Mouse (Mus musculus) R1 (cell line): ENCODE measurements around the gene Dock4.

Experiments
- DNase-seq: peaks from one replicate; pipeline ENCODE4 v3.0.0-alpha.2; 2018; ENCODE audit warnings: low read depth, low spot score

Gene Dock4

DNA sequence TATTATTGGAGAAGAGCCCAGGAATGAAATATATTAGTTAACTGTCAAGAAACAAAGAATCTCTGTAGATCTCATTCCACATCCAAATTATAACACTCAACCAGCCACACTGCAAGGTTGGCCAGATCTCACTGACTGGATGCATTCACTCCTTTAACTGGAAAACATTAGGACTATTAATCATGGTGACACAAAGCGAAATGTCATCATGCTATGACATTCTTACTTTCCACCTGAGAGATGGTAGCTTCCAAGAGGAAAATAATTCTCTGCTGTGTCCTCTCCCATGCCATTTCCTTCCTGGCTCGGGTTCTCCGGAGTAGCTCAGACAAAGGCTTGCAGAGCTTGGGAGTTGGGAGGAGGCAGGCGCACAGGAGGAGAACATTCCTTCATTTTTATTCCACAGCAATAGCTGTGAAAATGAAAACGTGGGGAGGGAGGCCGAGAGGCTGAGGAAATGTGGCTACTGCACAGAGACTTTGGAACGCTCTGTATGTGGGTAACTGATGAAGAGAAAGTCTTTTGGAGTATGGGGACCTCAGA, 17.0 kb downstream of the Dock4 start:
- peak; percentile 17 for DNase-seq

DNA sequence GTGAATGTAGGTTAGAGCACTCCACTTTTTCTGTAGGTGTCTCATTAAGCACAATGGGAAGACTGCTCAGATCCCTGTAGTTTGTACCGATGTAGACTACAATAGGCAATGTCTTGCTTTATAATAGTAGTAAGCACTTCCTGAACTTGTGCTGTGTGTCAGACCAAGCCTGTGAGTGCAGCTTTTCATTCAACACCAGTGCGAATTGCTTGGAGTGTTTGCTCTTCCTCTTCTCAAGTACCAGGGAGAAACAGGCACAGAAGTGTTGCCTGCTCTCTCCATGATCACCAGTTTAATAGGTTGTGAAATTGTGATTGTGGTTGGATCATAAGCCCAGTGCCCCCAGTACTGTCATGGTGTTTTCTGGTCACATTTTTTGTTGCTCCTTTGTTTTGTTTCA, 18.1 kb downstream of the Dock4 start:
- no peak for DNase-seq

DNA sequence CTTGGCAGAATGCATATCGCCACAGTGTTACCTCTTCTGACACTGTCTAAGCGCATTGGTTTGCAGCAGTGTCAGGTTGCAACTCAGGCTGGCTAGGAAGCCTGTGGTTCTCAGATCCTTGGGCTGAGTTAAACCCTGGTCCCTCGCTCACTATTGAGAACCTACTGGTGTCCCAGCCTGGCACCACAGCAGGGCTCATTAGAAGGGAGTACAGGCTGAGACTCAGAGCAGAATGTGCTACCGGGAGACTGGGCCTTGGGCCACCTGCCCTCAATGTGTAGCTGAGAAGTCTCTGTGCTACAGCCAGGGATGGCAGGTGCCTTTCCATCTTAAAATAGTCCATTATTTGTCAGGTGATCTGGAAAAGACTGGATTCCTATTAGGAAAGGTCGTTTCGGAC, 18.5 kb downstream of the Dock4 start:
- DNase-seq = no peak

DNA sequence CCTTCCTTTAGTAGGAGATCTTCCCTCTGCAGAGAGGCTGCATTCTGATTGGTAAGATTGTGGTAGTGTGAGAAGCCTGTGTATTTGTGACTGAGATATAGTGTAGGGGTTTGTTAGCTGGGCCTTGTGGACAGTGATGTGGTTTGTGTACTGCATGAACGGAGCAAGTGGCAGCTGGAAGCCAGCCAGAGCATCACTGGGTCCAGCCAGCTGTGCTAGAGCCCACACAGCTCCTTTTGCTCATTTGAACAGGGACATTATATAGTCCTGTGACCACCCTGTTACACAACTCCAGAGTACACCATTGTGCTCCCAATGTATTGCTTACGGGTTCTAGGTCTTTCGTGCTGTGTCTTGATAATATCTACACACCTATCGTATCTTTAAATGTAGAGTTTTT, 22.5 kb downstream of the Dock4 start:
- no peak for DNase-seq

DNA sequence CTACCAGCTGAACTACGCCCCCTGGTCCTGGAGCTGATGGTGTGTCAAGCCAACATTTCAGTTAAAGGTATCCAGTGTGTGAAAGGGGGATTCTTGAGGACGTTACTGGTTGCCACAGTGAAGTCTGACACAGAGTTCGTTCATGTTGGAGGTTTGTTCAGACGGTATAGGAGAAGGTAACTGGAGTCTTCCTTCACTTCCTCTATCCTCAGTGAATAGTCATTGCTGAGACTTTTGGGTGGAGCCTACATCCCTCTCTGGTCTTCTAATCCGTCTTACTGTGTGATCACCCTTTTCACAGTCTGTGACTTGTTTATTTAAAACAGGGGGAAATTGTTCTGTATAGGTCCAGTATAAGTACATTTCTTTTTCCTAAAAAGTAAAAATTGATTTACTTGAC, 23.3 kb downstream of the Dock4 start:
- no peak for DNase-seq

DNA sequence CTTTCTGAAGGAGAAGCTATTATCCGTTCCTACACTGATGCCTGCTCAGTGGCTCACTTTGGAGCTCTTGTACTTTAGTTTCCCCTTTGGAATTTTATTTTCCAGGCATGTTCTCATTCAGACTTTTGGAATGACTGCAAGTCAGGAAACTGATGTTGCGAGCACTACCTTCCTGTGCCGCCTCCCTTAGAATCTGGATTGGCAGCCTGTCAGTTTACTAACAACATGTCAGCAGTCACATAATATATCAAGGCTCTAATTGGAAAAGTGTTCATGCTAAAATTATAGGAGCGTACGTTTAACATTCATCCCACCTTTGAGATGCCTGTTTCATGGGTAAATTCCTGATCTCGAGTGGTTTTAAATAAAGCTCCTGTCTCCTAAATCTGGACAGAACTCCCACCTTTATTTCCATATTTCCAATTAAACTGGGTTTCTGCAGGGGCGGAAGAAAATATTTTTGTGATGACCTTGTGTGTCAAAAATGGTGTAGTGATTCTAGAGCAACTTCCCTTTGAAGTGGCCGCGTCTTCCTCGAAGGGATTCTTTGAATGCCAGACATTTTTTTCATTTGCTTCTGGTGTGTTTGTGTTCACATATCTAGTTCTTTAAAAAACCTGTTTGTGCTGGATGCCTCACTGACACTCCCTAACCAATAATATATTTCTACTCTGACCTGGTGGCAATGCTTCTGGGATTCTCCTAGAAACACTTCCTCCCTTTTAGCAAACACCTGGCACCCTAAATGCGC, 26.1 kb downstream of the Dock4 start:
- DNase-seq = peak; percentile 62

DNA sequence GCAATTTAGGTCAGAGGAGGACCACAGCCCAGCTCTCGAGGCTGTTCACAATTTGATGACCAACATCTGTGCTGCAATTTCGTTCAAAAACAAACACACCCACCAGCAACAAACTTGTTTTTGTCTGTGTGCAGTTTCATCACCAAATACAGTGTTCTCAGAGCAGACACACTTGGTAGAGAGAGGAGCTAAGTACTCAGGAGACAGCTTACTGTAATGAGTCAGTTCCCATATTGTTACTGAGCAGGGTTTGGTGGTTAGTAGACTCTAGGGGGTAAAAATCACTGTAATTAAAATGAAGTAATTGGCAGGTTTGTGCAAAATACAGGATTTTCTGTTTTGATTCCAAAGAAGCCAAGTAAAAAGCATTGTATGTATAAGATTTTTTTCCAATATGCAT, 28.0 kb downstream of the Dock4 start:
- no peak for DNase-seq

DNA sequence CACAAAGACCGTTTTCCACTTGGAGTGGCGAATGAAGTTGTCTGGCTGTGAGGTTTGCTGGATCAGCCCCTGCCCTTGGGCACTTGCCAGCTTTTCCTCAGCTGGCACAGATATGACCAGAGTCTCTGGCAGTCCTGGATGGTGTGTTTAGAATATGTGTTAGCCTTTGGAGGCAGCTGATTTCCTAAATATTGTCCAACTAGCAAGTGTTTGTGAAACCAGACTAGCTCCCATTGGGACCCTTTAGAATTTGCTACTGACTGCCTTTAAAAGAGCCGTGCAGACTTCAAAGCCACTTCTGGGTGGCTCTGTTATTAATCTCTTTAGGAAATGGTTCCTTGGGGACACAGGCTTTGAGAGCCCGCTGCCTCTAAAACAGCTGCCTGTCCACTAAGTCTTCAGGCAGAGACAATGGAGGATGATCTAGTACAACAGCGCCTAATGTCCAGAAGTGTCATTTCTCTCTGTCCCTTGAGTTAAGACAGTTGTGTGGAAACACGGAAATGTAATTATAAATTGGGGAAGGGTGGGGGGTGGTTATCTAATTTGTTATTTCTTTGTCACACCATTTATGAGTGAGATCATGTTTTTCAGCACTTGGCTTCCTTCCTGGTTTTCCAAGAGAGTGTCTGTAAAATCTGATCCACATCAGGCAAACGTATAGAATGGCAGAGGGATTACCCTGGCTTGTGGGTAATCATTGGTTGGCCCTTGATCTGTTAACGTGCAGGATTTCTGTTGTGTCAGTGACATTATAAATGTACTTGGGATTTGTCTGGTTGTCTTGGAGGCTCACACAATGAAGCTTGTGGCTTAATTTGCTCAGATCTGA, 32.1 kb downstream of the Dock4 start:
- DNase-seq = no peak

DNA sequence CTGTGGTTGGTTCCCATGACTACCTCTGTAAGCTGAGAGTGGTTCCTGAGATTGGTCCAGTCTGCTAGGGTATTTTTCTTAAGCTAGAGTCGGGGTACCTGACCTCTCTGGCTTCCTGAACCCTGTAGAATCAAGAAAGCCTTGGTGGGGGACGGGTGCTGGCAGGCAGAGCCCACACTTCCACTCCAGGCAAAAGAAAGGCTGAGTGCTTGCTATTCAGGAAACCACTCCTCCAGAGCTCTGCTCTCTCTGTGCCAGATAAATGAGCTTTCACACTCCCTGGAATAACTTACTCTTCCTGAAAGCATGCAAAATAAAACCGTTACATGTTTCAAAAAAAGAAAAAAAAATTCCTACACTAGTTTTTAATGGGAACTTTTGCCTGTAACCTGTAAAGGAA, 38.5 kb downstream of the Dock4 start:
- no peak for DNase-seq

DNA sequence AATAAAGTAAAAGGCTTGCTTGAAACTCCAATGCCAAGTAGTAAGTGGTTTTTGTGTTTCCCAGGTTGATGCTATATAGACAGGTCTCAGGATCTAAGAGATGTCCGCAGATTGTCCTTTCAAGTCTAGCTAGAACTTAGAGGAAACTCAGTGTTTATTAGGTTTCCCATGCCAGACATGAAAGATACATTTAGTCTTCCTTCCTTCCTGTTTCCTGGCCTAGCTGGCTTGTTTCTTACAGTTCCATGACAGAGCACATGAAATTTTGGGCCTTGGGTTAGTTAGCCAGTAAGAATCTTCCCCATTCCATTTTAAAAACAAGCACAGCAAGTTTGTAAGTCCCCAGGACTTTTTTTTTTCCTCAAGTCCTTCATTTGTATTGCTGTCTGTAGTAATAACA, 39.5 kb downstream of the Dock4 start:
- DNase-seq = no peak

DNA sequence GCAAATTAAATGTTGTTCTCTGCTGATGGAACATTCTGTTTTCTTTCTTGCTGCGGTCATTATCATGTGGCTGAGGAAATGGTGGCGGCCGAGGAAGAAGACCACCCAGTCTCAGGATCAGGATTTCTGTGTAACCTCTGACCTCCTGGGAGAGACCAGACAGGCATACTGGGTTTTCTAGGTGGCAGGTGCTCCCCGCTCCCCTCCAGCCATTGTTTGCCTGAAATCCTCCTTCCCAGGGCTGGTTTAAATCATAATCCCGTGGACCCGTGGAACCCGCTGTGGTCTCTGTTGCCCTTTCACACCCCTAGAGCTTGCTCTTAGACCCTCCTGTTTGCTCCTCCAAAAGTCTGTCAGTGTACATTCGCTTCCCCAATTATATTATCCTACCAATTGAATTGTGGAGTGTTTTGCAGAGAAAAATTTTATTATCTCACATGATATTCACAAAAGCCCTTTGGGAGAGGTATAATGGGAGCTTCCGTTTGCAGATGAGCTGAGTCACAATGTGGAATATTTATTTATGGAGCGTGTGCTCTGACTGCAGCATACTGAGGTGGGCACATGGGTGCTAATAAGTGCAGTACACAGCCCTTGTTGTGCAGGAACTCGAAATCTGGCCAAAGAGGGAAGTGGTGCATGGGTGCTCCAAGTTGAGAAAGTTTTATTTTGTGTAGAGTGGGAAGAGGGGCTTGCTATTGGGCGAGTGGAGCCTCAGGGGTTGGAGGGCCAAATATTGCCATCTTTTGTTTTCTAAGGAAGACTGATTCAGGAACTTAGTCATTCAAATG, 40.5 kb downstream of the Dock4 start:
- no peak for DNase-seq

DNA sequence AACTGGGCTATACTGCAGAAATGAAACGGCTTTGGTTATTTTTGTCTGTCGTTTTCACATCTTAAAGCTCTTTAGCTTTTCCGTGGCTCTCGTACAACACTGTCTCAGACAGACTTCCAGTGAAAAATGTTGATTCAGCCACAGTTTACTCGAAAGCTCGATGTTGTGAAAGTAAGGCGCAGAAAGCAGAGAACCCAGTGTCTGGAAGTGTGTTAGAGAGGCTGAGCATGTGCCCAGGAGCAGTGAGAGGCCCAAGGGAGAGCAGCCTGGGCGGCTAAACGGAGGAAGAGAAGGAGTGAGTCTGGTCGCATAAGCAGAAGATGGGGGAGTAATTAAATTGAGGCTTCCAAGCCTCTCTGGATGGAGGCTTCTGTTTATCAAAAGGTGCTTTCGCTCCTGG, 50.6 kb downstream of the Dock4 start:
- DNase-seq = no peak

DNA sequence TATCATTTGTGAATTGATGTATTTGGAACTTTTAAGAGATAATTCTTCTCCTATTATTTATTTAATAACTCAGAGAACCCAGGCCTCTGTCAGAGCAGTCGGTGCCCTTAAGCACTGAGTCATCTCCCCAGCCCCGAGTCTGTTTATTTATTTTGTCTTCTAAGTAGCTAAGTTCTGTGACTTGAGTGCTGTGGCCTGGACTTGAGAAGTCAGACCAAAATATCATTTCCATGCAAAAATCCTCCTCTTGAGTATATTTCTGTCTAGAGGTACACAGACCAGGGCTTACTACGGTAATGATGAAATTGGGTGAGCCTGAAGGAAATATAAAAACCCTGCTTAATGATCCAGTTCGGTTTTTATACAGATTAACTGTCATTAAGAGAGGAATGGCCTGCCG, 52.1 kb downstream of the Dock4 start:
- DNase-seq = no peak

DNA sequence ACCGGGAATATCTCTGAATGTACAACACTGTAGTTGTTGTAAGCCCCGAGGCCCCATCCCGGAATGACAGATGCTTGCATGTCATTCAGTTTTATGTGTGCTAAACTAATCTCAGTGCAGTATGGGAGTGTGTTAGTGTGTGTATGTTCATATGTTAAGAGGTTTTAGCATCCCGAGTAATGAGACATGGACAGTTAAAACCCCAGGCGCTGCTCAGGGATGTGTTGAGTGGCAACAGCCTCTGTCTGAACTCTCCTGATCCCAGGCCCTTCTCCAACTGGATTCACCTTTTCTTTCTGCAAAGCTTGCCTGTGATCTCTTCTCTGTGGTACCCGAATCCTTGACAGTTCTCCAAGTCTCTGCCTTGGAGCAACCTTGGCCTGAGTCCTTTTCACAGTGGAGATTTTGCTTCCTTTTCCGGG, 52.5 kb downstream of the Dock4 start:
- no peak for DNase-seq

DNA sequence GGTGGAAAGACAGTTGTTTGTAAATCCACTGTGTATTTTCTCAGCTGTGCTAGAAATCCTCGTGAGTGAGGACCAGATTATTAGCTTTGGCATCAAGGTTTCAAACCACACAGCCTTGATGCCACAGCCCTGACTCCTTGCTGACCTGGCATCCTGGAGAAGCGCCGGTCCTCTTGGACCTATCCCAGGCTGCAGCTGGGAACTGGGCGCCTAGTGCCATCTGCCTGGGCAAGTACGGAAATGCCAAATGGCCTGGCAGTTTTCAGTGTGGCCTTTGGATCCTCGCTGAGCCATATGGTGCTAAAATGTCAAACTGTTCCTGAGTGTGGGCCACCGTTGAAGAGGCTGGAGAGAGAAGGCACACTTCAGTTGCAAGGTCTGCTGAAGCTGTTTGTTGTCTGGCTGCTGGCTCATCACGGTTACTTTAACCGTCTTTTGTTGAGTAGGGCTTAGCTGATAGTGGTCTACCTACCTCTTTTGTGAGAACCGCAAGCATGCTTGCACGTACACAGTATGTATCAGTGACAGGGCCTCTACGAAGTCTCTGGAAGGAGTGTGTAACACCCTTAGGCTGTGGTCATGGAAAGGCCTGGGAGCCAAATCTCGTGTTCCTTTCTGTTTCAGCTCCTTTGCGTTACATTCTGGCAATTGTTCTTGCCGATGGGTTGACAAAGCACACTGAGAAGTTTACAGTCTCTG, 53.3 kb downstream of the Dock4 start:
- no peak for DNase-seq

DNA sequence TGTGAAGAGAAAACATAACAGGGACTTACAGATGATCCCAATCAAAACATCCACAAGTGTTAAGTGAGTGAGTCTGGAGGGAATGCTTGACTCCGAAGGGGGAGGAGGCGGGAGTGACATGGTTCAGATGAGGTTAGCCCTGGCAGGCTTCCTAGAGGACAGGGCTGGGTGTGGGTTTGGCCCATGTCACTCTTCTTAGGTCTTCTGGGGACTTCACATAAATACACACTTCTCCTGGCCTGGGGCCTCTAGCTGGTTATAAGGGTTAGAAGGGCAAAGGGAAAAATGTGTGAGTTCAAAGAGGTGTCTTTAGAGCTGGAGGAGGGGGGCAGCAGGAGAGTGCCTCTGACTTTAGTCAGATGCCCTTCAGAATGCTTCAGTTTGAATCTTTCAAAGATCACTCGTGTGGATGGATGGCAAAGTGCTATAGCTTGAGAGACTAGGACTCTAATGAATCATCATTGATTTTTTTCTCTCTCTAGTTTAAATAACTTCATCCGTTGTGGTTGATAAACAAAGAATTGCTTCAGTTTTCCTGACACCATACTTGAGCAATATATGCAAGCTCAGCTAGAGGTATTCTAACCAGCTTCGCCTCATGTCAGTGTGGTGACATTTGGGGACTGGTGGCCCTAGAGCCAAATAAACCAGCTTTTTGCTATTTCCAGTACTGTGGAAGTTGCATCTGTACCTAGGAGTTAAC, 54.0 kb downstream of the Dock4 start:
- no peak for DNase-seq

DNA sequence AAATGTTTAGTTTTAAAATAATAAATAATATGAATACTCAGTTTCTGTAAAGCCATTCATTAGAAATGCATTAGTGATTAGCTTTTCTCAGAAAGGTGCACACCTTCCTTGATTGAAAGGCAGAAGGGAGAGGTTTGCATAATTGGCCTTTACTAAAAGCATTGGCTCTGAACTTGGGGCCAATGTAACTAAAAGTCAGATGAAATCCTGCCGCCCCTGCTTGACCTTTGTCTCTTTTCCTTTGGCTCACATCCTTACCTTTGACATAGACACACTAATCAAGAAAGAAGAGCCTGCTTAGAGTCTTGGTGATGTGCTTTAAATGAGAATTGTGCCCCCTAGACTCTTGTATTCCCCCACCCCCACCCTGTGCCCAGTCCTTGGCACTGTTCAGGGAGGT, 55.4 kb downstream of the Dock4 start:
- DNase-seq = no peak

DNA sequence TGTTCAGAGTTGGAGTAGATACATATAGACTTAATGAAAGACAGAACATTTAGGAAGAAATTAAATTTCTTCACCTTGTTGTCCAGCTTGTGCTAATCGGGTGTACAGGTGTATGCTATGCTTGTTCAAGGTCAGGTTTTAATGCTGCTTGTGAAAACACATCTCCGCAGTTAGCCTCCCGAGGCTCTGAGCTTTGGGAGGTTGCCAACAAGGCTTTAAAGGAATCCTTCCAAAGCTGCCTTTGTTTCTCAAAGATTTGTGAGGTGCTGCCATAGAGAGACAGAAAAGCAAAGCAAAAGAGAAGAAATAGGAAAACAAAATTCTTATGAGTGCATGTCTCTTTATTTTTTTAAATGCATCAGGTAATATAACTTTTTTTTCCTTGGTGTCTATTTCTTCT, 57.8 kb downstream of the Dock4 start:
- DNase-seq = no peak

DNA sequence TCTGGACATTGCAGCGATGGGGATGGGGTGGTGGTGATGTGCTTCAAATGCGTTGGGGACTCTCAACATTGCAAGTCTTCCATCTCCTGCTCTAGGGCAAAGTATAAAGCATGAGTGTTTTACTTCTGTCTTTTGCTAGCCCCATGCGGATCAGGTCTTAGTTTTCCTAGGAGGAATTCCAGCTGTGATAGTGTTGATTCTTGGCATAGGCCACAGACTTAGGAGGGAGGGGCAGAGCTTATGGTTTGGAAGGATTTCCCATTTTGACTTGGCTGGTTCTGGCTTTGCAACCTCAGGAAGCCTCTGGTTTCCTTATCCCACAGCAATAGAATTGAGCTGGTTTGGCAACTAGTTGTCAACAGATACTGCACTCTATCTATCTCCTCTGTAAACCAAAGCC, 58.9 kb downstream of the Dock4 start:
- DNase-seq = no peak

DNA sequence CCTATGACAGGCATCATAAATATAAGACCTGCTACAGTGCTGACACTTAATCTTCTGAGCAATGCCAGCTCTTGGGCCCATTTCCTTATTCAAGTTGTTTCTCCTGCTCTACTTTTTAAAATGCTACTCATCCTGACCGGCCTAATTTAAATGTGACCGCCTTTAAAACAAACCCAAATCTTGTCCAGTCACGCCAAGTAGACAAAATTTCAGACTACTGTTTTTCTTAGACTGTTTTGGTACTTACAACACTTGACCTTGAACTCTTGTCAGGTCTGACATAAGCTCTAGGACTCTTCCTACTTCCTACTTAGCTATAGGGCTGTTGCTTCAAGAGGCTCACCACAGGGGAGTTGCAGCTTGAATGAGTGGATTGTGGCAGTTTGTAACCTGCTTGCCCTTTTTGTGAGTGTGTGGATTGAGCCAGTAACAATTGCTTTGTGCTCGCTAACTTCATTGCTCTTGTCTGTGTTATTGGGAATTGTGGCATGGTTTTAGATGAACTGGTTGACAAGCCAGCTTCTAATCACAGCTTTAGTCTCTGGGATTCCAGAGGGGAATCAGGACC, 62.2 kb downstream of the Dock4 start:
- peak; percentile 96 for DNase-seq

DNA sequence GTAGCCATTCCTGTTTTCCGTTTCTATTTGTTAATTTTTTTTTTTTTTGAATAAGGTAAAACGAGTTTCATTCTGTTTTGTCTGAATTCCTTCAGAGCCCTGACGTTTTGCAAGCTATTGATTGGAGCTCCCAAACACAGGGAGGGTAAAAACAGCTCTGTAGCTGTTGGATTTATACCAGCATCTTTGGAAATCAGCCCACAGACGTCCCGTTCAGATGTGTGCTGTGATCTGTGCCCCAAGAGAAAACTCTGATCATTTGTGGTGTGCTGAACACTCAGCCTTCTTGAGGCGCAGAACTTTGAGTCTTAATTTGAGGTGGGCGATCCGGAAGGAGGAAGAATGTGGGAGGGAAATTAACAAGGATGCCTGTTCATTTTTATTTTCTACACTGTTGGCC, 62.7 kb downstream of the Dock4 start:
- peak; percentile 13 for DNase-seq
